Mouse (Mus musculus) frontal cortex, postnatal 10 days (tissue): ENCODE results near the gene Zic3.

Experiments used
- DNase-seq, 2 experiments: peaks; one replicate each; pipeline ENCODE4 v3.0.0; 2022; ENCODE audit warnings: low spot score in 2 of 2, mixed read lengths in 1 of 2

Gene Zic3

DNA sequence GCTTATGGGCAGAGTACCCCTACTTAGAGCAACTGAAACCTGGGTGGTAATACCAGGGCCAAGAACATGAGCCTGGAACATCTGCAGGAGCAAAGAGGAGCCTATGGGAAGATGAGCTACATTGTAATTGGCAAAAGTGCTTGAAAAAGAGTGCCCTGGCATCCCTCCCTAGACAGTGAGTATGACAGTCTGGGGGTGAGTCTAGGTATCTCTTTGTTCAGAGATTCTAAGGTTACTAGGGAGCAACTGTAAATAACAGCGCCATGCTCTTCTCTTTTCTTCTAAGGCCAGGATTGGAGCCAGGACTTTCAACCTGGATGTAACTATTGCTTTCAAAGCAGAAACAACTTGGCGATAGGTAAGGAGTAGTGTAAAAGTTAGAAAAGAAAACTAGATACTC lies at the start of gene Zic3:
Gene Zic3 (plus strand): TSS at position 301 of the 400 bp plus-strand sequence.
- DNase-seq = no peak

GRCm38 (mm10) chrX:57982351-57982750 lies 40.1 kb upstream of the Zic3 start:
- no peak for DNase-seq

- no peak for DNase-seq
Observed at GRCm38 (mm10) chrX:57987455-57988109, 34.9 kb upstream of the Zic3 start.

DNA sequence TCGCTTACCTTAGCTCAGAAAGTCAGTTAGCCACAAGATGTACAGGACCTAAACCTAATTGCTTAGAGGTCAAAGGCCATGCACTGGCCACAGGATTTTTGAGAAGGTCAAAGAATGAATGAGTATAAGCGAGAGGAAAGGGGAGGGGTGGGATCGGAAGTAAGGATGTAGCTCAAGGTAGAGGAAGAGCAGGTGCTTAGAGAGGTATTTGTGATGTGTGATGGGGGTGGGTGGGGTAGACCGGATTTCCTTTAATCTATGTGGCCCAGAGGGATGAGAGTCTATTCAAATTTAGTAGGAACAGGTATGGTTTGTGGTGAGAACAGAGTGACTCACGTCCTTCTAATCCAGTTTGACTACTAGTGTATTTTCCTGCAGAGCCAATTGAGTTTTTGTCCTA lies 9.1 kb upstream of the Zic3 start:
- no peak for DNase-seq

GRCm38 (mm10) chrX:58014093-58014492 lies 8.4 kb upstream of the Zic3 start:
- no peak for DNase-seq

DNA sequence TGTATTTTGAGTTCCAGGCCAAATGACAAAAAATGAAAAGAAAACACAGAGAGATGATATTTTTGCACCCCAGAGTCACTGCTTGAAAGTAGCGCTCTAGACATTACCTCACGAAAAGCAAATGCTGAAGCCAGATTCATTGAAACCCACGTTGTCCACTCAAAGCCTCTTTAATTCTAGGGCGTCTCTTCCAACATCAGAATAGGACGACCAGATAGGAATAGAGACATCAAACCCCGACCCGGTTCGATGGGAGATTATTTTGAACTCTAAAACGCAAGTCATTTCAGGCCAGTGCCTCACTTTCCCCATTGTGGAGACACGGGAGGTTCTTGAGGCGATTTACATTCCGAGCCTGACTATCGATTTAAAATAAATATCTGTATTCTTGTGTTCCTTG lies 7.7 kb upstream of the Zic3 start:
- DNase-seq = no peak

- DNase-seq = no peak
Observed at GRCm38 (mm10) chrX:58015336-58015945, 7.1 kb upstream of the Zic3 start.

- DNase-seq = no peak
Observed at GRCm38 (mm10) chrX:58018720-58019119, 3.8 kb upstream of the Zic3 start.

DNA sequence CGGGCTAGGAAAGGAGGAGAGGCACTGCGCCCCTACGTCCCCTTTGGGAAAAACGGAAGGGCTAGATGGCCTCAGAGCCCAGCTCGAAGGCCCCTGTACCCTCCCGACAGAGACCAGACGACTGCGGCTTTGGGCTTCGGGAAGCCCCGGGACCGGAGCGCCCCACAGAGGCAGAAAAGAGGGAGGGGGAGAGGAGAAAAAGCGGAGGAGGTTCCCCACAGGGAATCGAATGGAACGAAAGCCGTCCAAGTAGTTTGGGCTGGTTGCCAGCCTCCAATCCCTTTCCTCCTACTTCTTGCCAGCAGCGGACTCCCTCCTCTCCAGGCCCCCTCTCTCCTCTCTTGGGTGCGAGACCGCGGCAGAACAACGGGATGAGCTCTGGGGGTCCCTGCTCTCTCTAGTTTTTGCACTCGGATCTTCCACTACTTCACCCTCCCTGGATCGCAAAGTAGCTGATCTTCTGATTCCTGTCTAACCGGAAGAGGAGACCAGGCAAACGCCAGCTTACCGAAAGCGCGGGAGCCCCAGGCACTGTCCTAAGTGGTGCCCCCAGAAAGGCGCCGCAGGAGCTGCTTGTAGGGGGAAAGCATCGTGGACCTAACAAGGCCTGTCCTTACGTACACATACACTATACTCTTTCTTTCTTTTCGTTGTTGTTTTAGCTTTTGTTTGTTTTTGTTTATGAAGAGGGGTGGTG lies 3.1 kb upstream of the Zic3 start:
- DNase-seq = no peak

DNA sequence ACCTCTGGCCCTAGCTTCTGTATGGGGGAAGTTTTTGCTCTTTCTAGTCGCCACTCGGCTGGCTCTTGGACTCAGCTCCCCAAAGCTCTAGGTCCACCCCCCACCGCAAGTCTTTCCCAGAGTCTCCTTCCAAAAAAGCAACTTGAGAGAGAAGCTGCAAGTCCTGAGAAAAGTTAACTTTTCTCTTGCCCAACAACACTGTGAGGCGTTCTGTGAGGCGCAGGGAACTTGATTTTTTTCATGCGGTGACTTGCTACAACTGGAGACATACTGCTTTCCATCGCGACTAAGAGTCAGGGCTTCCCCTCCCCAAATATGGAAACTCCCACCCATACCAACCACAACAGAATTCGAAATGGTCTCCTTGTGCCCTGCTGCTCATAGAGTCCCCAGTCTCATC lies 5.1 kb downstream of the Zic3 start:
- no peak for DNase-seq

DNA sequence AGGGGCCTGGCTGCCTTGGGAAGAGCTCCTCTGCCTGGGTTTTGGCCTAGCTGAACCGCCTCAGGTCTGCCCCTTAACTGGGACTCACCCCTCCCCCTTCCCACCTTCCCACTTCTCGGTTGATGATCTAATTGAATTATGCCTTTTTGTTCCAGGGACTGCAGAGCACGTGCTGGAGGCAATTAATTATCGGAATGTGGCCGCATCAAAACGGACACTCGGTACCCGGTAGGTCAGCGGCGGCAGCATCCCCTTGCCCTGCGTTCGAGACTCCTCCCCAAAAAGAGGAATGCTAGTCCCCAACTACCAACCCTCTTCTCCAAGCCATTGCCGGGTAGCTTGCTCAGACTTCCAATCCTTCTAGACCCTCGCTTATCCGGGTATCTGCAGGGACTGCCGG lies 5.6 kb downstream of the Zic3 start:
- DNase-seq = no peak

DNA sequence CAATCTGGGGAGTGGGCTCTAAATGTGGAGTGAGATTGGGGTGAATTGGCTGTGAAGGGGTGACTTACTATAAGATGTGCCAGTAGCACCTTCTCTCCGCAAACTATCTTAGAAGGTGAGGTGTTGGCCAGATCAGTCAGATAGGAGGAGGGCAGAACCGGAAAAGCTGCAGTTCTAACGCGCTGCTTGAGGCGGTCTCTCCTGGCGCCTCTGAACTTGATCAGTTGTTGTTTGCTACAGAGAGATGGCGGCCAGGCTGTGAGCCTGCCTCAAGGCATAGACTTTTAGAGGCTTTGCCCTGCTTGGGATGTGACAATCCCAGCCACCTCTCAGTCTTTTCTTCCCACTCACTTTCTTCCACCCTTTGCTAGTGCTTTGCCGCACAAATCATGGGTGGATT lies 6.4 kb downstream of the Zic3 start:
- no peak for DNase-seq

DNA sequence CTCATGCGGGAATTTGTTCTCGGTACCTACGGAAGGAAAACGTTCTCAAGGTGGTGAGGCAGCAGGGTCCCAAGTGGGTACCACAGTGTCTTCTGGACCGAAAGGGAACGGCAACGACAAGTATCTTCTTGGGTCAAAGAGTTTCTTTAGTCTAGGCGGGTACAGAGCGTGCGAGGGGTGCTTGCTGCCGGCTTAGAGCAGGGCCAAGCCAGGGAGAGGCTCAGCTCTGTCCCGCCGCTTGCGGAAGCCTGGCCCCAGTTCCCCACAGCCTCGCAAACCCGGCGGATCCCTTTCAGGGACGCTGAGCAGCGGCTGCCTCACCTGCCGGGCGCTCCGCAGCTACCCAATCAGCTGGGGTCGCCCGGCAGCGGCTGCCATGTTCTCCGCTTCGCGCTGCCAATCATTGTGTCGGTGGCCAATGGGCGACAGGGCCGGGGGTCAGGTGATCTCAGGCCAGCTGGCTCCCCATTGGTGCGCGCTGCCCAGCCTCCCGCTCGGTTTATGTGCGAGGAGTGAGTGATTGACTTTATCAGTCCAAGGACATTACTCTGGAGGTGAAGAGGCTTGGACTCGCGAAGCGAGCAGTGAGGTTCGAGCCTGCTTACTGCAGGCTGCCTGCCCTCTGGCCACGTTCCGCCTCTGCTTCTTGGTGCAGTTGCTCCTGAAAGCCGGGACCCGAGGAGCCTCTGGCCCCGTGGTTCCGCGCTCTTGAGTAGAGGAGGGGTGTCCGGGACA lies 7.8 kb downstream of the Zic3 start:
- DNase-seq = peak; percentile 32 to 52

GRCm38 (mm10) chrX:58030835-58031670 lies 8.6 kb downstream of the Zic3 start:
- DNase-seq = no peak

- no peak for DNase-seq
Observed at GRCm38 (mm10) chrX:58031671-58032605, 9.4 kb downstream of the Zic3 start.

DNA sequence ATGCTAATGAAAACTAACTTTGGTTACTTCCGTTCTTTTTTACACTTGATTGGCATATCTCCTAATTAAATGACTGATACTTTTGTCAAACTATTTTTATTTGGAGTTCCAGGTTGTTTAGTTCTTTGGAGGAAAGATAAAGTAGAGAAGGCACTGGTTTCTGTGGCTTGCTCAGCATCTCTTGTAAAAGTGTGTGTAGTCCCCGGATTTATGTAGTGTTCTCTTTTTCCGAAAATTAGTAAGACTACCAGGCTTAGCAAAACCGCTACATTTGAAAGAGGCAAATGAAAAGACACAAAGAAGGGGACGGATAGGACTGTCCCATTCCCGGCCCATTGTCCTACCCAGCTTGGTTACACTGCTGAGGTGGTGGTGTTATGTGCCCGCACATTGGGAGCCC lies 10.1 kb downstream of the Zic3 start:
- no peak for DNase-seq

- DNase-seq = no peak
Observed at GRCm38 (mm10) chrX:58033521-58033920, 11.0 kb downstream of the Zic3 start.

DNA sequence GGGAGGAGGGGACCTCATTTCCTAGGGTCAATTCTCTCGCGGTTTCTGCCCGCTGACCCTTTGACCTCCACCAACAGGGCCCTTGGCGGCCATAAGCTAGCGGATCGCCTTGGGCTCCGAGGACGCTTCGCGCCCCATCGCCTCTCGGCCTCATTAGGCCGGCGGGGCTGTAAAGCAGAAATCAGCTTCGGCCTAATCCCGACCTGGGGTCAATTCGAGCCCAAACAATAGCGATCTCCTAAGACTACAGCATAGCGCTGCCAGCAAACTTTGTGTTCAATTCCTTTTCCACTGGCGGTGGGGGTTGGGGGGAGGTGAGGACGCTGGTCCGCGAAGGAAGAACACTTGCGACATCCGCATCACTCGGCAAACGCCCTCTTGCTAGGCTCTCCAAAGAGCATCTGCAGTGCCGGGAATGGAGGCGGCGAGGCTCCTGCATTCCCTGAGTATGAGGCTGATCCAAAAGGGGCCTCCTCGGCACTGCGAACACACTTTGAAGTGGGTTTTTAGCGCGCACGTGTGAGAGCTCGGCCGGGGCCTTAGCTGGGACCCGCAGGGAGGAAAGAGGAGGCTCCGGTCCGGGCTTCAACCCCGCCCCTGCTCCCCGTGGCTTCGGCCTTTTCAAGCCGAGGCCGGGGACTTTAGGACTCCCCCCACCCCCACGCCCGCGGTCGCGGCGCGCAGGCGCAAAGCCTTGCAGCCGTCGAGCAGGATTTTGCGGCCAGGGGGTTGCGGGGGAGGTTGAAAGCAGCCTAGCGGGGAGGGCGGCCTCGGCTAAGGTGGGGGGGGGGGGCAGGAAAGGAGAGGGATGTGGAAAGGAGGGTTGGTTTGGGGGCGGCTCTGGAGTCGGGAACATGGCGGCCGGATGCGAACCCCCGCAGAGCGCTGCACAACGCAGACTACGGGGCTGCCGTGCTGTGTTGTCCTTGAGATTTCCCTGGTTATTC lies 15.8 kb downstream of the Zic3 start:
- DNase-seq = no peak

DNA sequence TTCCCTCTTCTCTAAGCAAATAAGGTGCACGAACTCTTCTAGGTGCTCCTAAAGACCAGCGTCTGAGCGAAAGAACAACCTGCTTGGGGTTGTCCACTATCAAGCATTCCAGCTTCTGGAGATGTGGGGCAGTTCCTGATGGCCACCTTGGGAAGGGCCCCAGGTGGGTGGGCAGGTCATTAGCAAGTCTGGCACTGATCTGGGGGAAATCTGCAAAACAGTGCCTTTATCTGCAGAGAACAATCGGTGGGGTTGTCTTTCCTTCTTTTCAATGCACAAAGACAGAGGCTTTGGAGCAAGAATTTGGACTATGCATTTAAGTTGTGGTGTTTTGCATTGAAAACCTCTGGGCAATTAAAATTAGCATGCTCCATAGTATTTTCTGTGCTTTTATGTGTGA lies 17.2 kb downstream of the Zic3 start:
- no peak for DNase-seq
